8 mouse cellular contexts compared by ENCODE assay signal in genomic region chr8:119424740-119425139, GRCm38 (mm10). TPM values are rescaled to one million over a fixed set of nuclear protein-coding genes. Genes with fewer than 3 reads are reported as not detected.
DNase-seq lines count a peak whose midpoint lies in the region; ATAC-seq and TF ChIP-seq lines count a peak whose summit lies in the region.

No protein-coding gene starts in this region.

- TF ChIP-seq CTCF in stomach, postnatal 0 days (IDR thresholded peaks at IDR 0.05; ENCODE audit: low read depth), result no peak

- 0 out of 2 replicates have a peak overlapping the region, but pooled peaks have one; percentile 2 for H3K27ac ChIP-seq in embryonic facial prominence, embryonic 13.5 days
- H3K27ac ChIP-seq in embryonic facial prominence, embryonic 10.5 days (replicated peaks), result no peak overlapping the region; the same call in none of the 2 replicates
- peak overlapping the region; percentile 72 for H3K27ac ChIP-seq in lung, embryonic 15.5 days
- H3K27ac ChIP-seq in liver, embryonic 12.5 days, result peak overlapping the region; percentile 53
- peak overlapping the region; percentile 80 for H3K27ac ChIP-seq in stomach, postnatal 0 days (replicated peaks)

- no peak overlapping the region for H3K4me3 ChIP-seq in embryonic facial prominence, embryonic 13.5 days
- H3K4me3 ChIP-seq in embryonic facial prominence, embryonic 10.5 days, result no peak overlapping the region
- H3K4me3 ChIP-seq in lung, embryonic 15.5 days, result no peak overlapping the region
- H3K4me3 ChIP-seq in liver, embryonic 12.5 days, result no peak overlapping the region
- H3K4me3 ChIP-seq in stomach, postnatal 0 days (ENCODE audit: low read depth, low read length), result no peak overlapping the region

- 74% methylated on average over 10 of the region's 10 CpGs for WGBS in embryonic facial prominence, embryonic 13.5 days
- 80% methylated on average over 10 of the region's 10 CpGs for WGBS in embryonic facial prominence, embryonic 10.5 days
- WGBS in lung, embryonic 15.5 days, result 68% methylated on average over 10 of the region's 10 CpGs
- 40% methylated on average over 10 of the region's 10 CpGs for WGBS in liver, embryonic 12.5 days (ENCODE audit: insufficient replicate concordance)
- 67% methylated on average over 10 of the region's 10 CpGs for WGBS in stomach, postnatal 0 days

- TF ChIP-seq EP300 in stomach, postnatal 0 days (optimal IDR thresholded peaks at IDR 0.05), result no peak

- no peak overlapping the region for H3K4me2 ChIP-seq in embryonic facial prominence, embryonic 13.5 days
- no peak overlapping the region for H3K4me2 ChIP-seq in lung, embryonic 15.5 days
- H3K4me2 ChIP-seq in liver, embryonic 12.5 days, result no peak overlapping the region; the same call in 1 of the 2 replicates
- H3K4me2 ChIP-seq in stomach, postnatal 0 days (replicated peaks; ENCODE audit: low read depth), result no peak overlapping the region

- ATAC-seq in embryonic facial prominence, embryonic 13.5 days (ENCODE audit: insufficient number of reproducible peaks, insufficient read depth, low FRiP score, low TSS enrichment, low read depth), result no peak
- no peak for ATAC-seq in lung, embryonic 15.5 days (ENCODE audit: borderline replicate concordance, extremely low read depth, low FRiP score, low TSS enrichment)
- ATAC-seq in liver, embryonic 12.5 days, result no peak
- ATAC-seq in stomach, postnatal 0 days (ENCODE audit: low FRiP score, low TSS enrichment), result no peak

- no peaks in the 10 kb centered on the region for H3K36me3 ChIP-seq in embryonic facial prominence, embryonic 13.5 days
- no peaks in the 10 kb centered on the region for H3K36me3 ChIP-seq in embryonic facial prominence, embryonic 10.5 days (replicated peaks)
- no peaks in the 10 kb centered on the region for H3K36me3 ChIP-seq in lung, embryonic 15.5 days
- no peaks in the 10 kb centered on the region for H3K36me3 ChIP-seq in liver, embryonic 12.5 days
- H3K36me3 ChIP-seq in stomach, postnatal 0 days (ENCODE audit: control insufficient read depth, insufficient read depth, low read length), result no peaks in the 10 kb centered on the region

- H3K27me3 ChIP-seq in embryonic facial prominence, embryonic 13.5 days, result no peaks in the 10 kb centered on the region
- 0 out of 2 replicates have a peak, but pooled peaks cover 4% of the 10 kb centered on the region for H3K27me3 ChIP-seq in embryonic facial prominence, embryonic 10.5 days (replicated peaks; ENCODE audit: low read depth, poor library complexity, severe bottlenecking)
- H3K27me3 ChIP-seq in lung, embryonic 15.5 days, result no peaks in the 10 kb centered on the region
- peaks cover 7% of the 10 kb centered on the region; the same call in 1 of the 2 replicates for H3K27me3 ChIP-seq in liver, embryonic 12.5 days (replicated peaks)
- no peaks in the 10 kb centered on the region for H3K27me3 ChIP-seq in stomach, postnatal 0 days (ENCODE audit: control insufficient read depth, insufficient read depth, low read length)

- no peak for DNase-seq in embryonic facial prominence, embryonic 10.5 days (ENCODE audit: low spot score)
- no peak for DNase-seq in lung, postnatal 14 days
- no peak for DNase-seq in stomach, postnatal 0 days (ENCODE audit: low spot score)
- DNase-seq in ovary, postnatal 14 days (ENCODE audit: low spot score), result no peak
- DNase-seq in cerebellum, adult 9-10 months, result no peak

- H3K9me3 ChIP-seq in embryonic facial prominence, embryonic 13.5 days, result no peaks in the 10 kb centered on the region
- no peaks in the 10 kb centered on the region for H3K9me3 ChIP-seq in embryonic facial prominence, embryonic 10.5 days
- H3K9me3 ChIP-seq in lung, embryonic 15.5 days, result no peaks in the 10 kb centered on the region
- H3K9me3 ChIP-seq in liver, embryonic 12.5 days (replicated peaks), result no peaks in the 10 kb centered on the region
- H3K9me3 ChIP-seq in stomach, postnatal 0 days (ENCODE audit: control insufficient read depth, low read length), result no peaks in the 10 kb centered on the region

- H3K4me1 ChIP-seq in embryonic facial prominence, embryonic 13.5 days, result peaks cover 30% of the 10 kb centered on the region
- peaks cover 56% of the 10 kb centered on the region for H3K4me1 ChIP-seq in embryonic facial prominence, embryonic 10.5 days
- H3K4me1 ChIP-seq in lung, embryonic 15.5 days, result peaks cover 24% of the 10 kb centered on the region
- H3K4me1 ChIP-seq in liver, embryonic 12.5 days, result peaks cover 59% of the 10 kb centered on the region
- peaks cover 10% of the 10 kb centered on the region for H3K4me1 ChIP-seq in stomach, postnatal 0 days (replicated peaks; ENCODE audit: control insufficient read depth, insufficient read depth)

- H3K9ac ChIP-seq in embryonic facial prominence, embryonic 13.5 days, result no peak overlapping the region
- H3K9ac ChIP-seq in lung, embryonic 15.5 days, result no peak overlapping the region
- H3K9ac ChIP-seq in liver, embryonic 12.5 days, result no peak overlapping the region
- H3K9ac ChIP-seq in stomach, postnatal 0 days (ENCODE audit: low read length), result no peak overlapping the region

RNA-seq across cellular contexts. Expression of gene Osgin1, which starts 9.2 kb away (rescaled TPM):
- 0.60 and 1.6 TPM in 2 replicates for polyA plus RNA-seq in embryonic facial prominence, embryonic 13.5 days (2015; fragmentation: Nextera tagmentation; extraction: Ambion mirVana)
- 0.43 and 0.47 TPM in 2 replicates for polyA plus RNA-seq in embryonic facial prominence, embryonic 10.5 days (2016; fragmentation: Nextera tagmentation; extraction: Ambion mirVana)
- 1.0 and 1.7 TPM in 2 replicates for polyA plus RNA-seq in lung, embryonic 15.5 days (2015; fragmentation: Nextera tagmentation; extraction: Ambion mirVana)
- 13.3 and 13.6 TPM in 2 replicates for polyA plus RNA-seq in liver, embryonic 12.5 days (2016; fragmentation: Nextera tagmentation; extraction: Ambion mirVana)
- polyA plus RNA-seq in stomach, postnatal 0 days (2015; fragmentation: Nextera tagmentation; extraction: Ambion mirVana), result 11.4 and 14.5 TPM in 2 replicates

RNA-seq across cellular contexts. Expression of gene Necab2, which starts 21.8 kb away (rescaled TPM):
- polyA plus RNA-seq in embryonic facial prominence, embryonic 13.5 days (2015; fragmentation: Nextera tagmentation; extraction: Ambion mirVana), result 3.8 and 4.2 TPM in 2 replicates
- 8.8 and 9.4 TPM in 2 replicates for polyA plus RNA-seq in embryonic facial prominence, embryonic 10.5 days (2016; fragmentation: Nextera tagmentation; extraction: Ambion mirVana)
- 1.4 and 1.6 TPM in 2 replicates for polyA plus RNA-seq in lung, embryonic 15.5 days (2015; fragmentation: Nextera tagmentation; extraction: Ambion mirVana)
- polyA plus RNA-seq in liver, embryonic 12.5 days (2016; fragmentation: Nextera tagmentation; extraction: Ambion mirVana), result 0.23 and 0.25 TPM in 2 replicates
- 1.5 and 1.6 TPM in 2 replicates for polyA plus RNA-seq in stomach, postnatal 0 days (2015; fragmentation: Nextera tagmentation; extraction: Ambion mirVana)

RNA-seq across cellular contexts. Expression of gene Mlycd, which starts 30.1 kb away (rescaled TPM):
- 11.0 and 12.7 TPM in 2 replicates for polyA plus RNA-seq in embryonic facial prominence, embryonic 13.5 days (2015; fragmentation: Nextera tagmentation; extraction: Ambion mirVana)
- polyA plus RNA-seq in embryonic facial prominence, embryonic 10.5 days (2016; fragmentation: Nextera tagmentation; extraction: Ambion mirVana), result 7.3 and 7.6 TPM in 2 replicates
- 14.8 and 15.8 TPM in 2 replicates for polyA plus RNA-seq in lung, embryonic 15.5 days (2015; fragmentation: Nextera tagmentation; extraction: Ambion mirVana)
- 11.7 TPM in 2 replicates for polyA plus RNA-seq in liver, embryonic 12.5 days (2016; fragmentation: Nextera tagmentation; extraction: Ambion mirVana)
- polyA plus RNA-seq in stomach, postnatal 0 days (2015; fragmentation: Nextera tagmentation; extraction: Ambion mirVana), result 22.0 and 24.0 TPM in 2 replicates
